Mouse (Mus musculus) bone marrow macrophage, adult 2 months (primary cell): ENCODE measurements around the gene Polr1a.

Experiments
- CTCF ChIP-seq: IDR thresholded peaks from 2 replicates; pipeline ENCODE4 v1.5.1; 2012; ENCODE audit warnings: low read depth, mild to moderate bottlenecking, low read length, moderate library complexity
- POLR2A ChIP-seq: IDR thresholded peaks from 2 replicates; pipeline ENCODE4 v1.6.1; 2012; ENCODE audit warnings: mild to moderate bottlenecking, low read depth, low read length, borderline replicate concordance

- TF ChIP-seq CTCF (no peak), POLR2A (no peak)
These were observed 86.2 kb downstream of the Polr1a start for GRCm38 (mm10) chr6:71995081-71995480.
